Mouse (Mus musculus): ENCODE measurements at regions not wholly inside any gene's neighbourhood (a gene's known extent, or its start where the extent isn't known, plus 50 kb on each side); places are given as distances from the start of the nearest gene placed in this dataset.

DNA sequence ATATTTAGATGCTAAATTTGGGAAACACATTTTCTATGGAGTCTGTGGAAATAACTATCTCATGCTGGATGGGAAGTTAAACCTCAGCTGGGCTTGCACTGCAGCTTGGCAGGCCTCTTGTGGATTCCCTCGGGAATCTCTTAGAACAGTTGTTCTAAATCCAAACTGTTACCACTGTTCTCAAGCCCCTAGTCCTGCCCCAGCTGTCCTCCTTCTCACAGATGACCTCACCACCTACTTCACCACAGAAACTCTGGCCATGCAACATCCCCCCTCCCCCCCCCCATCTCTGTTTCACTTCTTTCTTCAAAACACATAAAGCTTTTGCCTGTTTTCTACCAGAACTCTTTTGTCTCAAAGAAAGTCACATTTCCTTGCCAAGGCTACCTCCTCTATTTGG lies 136.6 kb upstream of the Wdr44 start:
- DNase-seq (ENCODE audit: low spot score), result no peak

DNA sequence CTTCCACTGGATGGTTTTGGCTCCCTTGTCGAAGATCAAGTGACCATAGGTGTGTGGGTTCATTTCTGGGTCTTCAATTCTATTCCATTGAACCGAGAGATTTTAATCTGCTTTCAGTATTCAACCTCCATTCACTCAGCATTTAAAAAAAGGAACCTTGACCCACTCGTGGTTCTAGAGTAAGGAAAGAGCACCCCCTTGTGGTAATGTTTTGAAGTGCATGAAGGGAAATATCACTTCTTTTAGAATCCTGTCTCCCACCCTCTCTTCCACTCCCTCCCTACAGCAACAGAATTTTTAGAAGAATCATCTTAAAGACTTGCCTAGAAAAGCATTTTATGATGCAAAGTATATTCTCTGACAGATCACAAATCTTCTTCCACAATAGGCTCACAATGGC lies 127.3 kb upstream of the Wdr44 start:
- DNase-seq (ENCODE audit: low spot score), result peak; percentile 2

Measured in c-Kit-positive CD71-positive TER-119-positive erythroid progenitor cells, embryonic 14.5 days (primary cell).